ENCODE assay signal across 8 mouse cellular contexts in genomic region chr9:62810095-62810494, GRCm38 (mm10). TPM values are rescaled to one million over a fixed set of nuclear protein-coding genes. Genes with fewer than 3 reads are reported as not detected.
A peak's percentile ranks its signal among the peaks of the same experiment; 100 is the strongest.
DNase-seq lines count a peak whose midpoint lies in the region; ATAC-seq and TF ChIP-seq lines count a peak whose summit lies in the region.

No protein-coding gene starts in this region.

- 8% methylated on average over 8 of the region's 8 CpGs for WGBS in cerebellum, adult 2 months
- WGBS in neural tube, embryonic 11.5 days, result 24% methylated on average over 8 of the region's 8 CpGs
- 14% methylated on average over 8 of the region's 8 CpGs for WGBS in liver, embryonic 11.5 days
- WGBS in stomach, postnatal 0 days, result 9% methylated on average over 8 of the region's 8 CpGs

- H3K36me3 ChIP-seq in neural tube, embryonic 11.5 days (ENCODE audit: control insufficient read depth, insufficient read depth, low read length), result no peaks in the 10 kb centered on the region
- 0 out of 2 replicates have a peak, but pooled peaks cover 2% of the 10 kb centered on the region for H3K36me3 ChIP-seq in liver, embryonic 11.5 days (ENCODE audit: control insufficient read depth, insufficient read depth, low read length)
- no peaks in the 10 kb centered on the region for H3K36me3 ChIP-seq in stomach, postnatal 0 days (ENCODE audit: control insufficient read depth, insufficient read depth, low read length)

- DNase-seq in cerebellum, adult 2 months, result no peak
- DNase-seq in cerebellum, adult 9-10 months, result no peak
- no peak for DNase-seq in neural tube, embryonic 11.5 days (ENCODE audit: low spot score)
- no peak for DNase-seq in neural tube, embryonic 10.5 days (ENCODE audit: extremely low spot score, low spot score)
- no peak for DNase-seq in liver, embryonic 11.5 days (ENCODE audit: low spot score)
- DNase-seq in stomach, postnatal 0 days (ENCODE audit: low spot score), result no peak
- DNase-seq in frontal cortex, postnatal 10 days (ENCODE audit: low spot score in 2 of 2), result no peak

- no peaks in the 10 kb centered on the region for H3K27me3 ChIP-seq in cerebellum, adult 2 months (ENCODE audit: control insufficient read depth, insufficient read depth, low read length)
- no peaks in the 10 kb centered on the region for H3K27me3 ChIP-seq in neural tube, embryonic 11.5 days (ENCODE audit: control insufficient read depth, insufficient read depth, low read length)
- no peaks in the 10 kb centered on the region for H3K27me3 ChIP-seq in liver, embryonic 11.5 days (replicated peaks; ENCODE audit: control insufficient read depth, insufficient read depth, low read length)
- no peaks in the 10 kb centered on the region for H3K27me3 ChIP-seq in stomach, postnatal 0 days (ENCODE audit: control insufficient read depth, insufficient read depth, low read length)

- TF ChIP-seq POLR2A in cerebellum, adult 2 months (IDR thresholded peaks at IDR 0.05; ENCODE audit: borderline replicate concordance, insufficient read depth, low read length), result no peak

- TF ChIP-seq CTCF in cerebellum, adult 2 months (IDR thresholded peaks at IDR 0.05; ENCODE audit: borderline replicate concordance, insufficient read depth, low read depth, low read length), result no peak
- TF ChIP-seq CTCF in stomach, postnatal 0 days (IDR thresholded peaks at IDR 0.05; ENCODE audit: low read depth), result no peak

- TF ChIP-seq EP300 in stomach, postnatal 0 days (optimal IDR thresholded peaks at IDR 0.05), result no peak

- no peak for ATAC-seq in neural tube, embryonic 11.5 days (ENCODE audit: insufficient read depth, low FRiP score, low TSS enrichment)
- no peak for ATAC-seq in liver, embryonic 11.5 days (replicated peaks; ENCODE audit: low FRiP score)
- ATAC-seq in stomach, postnatal 0 days (ENCODE audit: low FRiP score, low TSS enrichment), result no peak
- ATAC-seq in megakaryocyte progenitor cell, adult 5-6 weeks (replicated peaks; ENCODE audit: poor library complexity), result no peak

- peak overlapping the region; percentile 87 for H3K4me2 ChIP-seq in neural tube, embryonic 11.5 days (ENCODE audit: low read depth)
- H3K4me2 ChIP-seq in liver, embryonic 11.5 days, result peak overlapping the region; percentile 98
- peak overlapping the region; percentile 86 for H3K4me2 ChIP-seq in stomach, postnatal 0 days (replicated peaks; ENCODE audit: low read depth)

- H3K9ac ChIP-seq in neural tube, embryonic 11.5 days (ENCODE audit: low read length), result peak overlapping the region; percentile 94
- peak overlapping the region; percentile 98 for H3K9ac ChIP-seq in liver, embryonic 11.5 days (ENCODE audit: low read depth, low read length)
- peak overlapping the region; percentile 89; the same call in 1 of the 2 replicates for H3K9ac ChIP-seq in stomach, postnatal 0 days (ENCODE audit: low read length)

- no peaks in the 10 kb centered on the region for H3K9me3 ChIP-seq in neural tube, embryonic 11.5 days (ENCODE audit: control insufficient read depth, low read length)
- H3K9me3 ChIP-seq in liver, embryonic 11.5 days (ENCODE audit: control insufficient read depth, low read length), result no peaks in the 10 kb centered on the region
- H3K9me3 ChIP-seq in stomach, postnatal 0 days (ENCODE audit: control insufficient read depth, low read length), result no peaks in the 10 kb centered on the region

- no peak overlapping the region for H3K27ac ChIP-seq in cerebellum, adult 2 months (ENCODE audit: insufficient read depth, low read length)
- H3K27ac ChIP-seq in neural tube, embryonic 11.5 days (ENCODE audit: low read depth, low read length), result no peak overlapping the region
- H3K27ac ChIP-seq in liver, embryonic 11.5 days (ENCODE audit: low read depth, low read length), result peak overlapping the region; percentile 93
- no peak overlapping the region for H3K27ac ChIP-seq in stomach, postnatal 0 days (replicated peaks)

- peak overlapping the region; percentile 76 for H3K4me3 ChIP-seq in cerebellum, adult 2 months (replicated peaks; ENCODE audit: insufficient read depth, low read depth, low read length)
- H3K4me3 ChIP-seq in neural tube, embryonic 11.5 days (ENCODE audit: low read depth, low read length), result peak overlapping the region; percentile 80
- peak overlapping the region; percentile 100 for H3K4me3 ChIP-seq in liver, embryonic 11.5 days (ENCODE audit: low read depth, low read length)
- peak overlapping the region; percentile 99 for H3K4me3 ChIP-seq in stomach, postnatal 0 days (ENCODE audit: low read depth, low read length)

- H3K4me1 ChIP-seq in cerebellum, adult 2 months (ENCODE audit: control insufficient read depth, insufficient read depth, low read length), result peaks cover 11% of the 10 kb centered on the region
- peaks cover 13% of the 10 kb centered on the region for H3K4me1 ChIP-seq in neural tube, embryonic 11.5 days (ENCODE audit: control insufficient read depth, insufficient read depth, low read length)
- peaks cover 22% of the 10 kb centered on the region for H3K4me1 ChIP-seq in liver, embryonic 11.5 days (replicated peaks; ENCODE audit: control insufficient read depth, insufficient read depth, low read length)
- peaks cover 2% of the 10 kb centered on the region; the same call in 1 of the 2 replicates for H3K4me1 ChIP-seq in stomach, postnatal 0 days (replicated peaks; ENCODE audit: control insufficient read depth, insufficient read depth)

RNA-seq across cellular contexts. Expression of gene Fem1b, which starts 1.6 kb away (rescaled TPM):
- polyA plus RNA-seq in cerebellum, adult 2 months (2012; rRNA removed), result 42.0 and 43.3 TPM in 2 replicates
- polyA plus RNA-seq in neural tube, embryonic 11.5 days (2014; fragmentation: Nextera tagmentation; extraction: Ambion mirVana), result 57.2 and 59.3 TPM in 2 replicates
- 30.4 and 33.6 TPM in 2 replicates for polyA plus RNA-seq in liver, embryonic 11.5 days (2014; fragmentation: Nextera tagmentation; extraction: Ambion mirVana)
- polyA plus RNA-seq in stomach, postnatal 0 days (2015; fragmentation: Nextera tagmentation; extraction: Ambion mirVana), result 6.6 and 6.8 TPM in 2 replicates
- 28.2 and 31.4 TPM in 2 replicates for total RNA-seq in megakaryocyte progenitor cell, adult 5-6 weeks (2015)
- total RNA-seq in megakaryocyte progenitor cell, adult 5-6 weeks (2017), result 46.9 and 54.6 TPM in 2 replicates

RNA-seq across cellular contexts. Expression of gene Cln6, which starts 28.5 kb away (rescaled TPM):
- polyA plus RNA-seq in cerebellum, adult 2 months (2012; rRNA removed), result 17.6 and 22.1 TPM in 2 replicates
- polyA plus RNA-seq in neural tube, embryonic 11.5 days (2014; fragmentation: Nextera tagmentation; extraction: Ambion mirVana), result 10.2 and 10.4 TPM in 2 replicates
- polyA plus RNA-seq in liver, embryonic 11.5 days (2014; fragmentation: Nextera tagmentation; extraction: Ambion mirVana), result 32.2 and 34.3 TPM in 2 replicates
- 16.2 and 17.4 TPM in 2 replicates for polyA plus RNA-seq in stomach, postnatal 0 days (2015; fragmentation: Nextera tagmentation; extraction: Ambion mirVana)
- 53.0 and 53.5 TPM in 2 replicates for total RNA-seq in megakaryocyte progenitor cell, adult 5-6 weeks (2015)
- total RNA-seq in megakaryocyte progenitor cell, adult 5-6 weeks (2017), result 22.3 and 25.5 TPM in 2 replicates

RNA-seq across cellular contexts. Expression of gene Calml4, which starts 47.8 kb away (rescaled TPM):
- 5.5 and 9.2 TPM in 2 replicates for polyA plus RNA-seq in cerebellum, adult 2 months (2012; rRNA removed)
- polyA plus RNA-seq in neural tube, embryonic 11.5 days (2014; fragmentation: Nextera tagmentation; extraction: Ambion mirVana), result 1.4 and 1.8 TPM in 2 replicates
- polyA plus RNA-seq in liver, embryonic 11.5 days (2014; fragmentation: Nextera tagmentation; extraction: Ambion mirVana), result 1.8 and 2.6 TPM in 2 replicates
- 21.6 and 24.6 TPM in 2 replicates for polyA plus RNA-seq in stomach, postnatal 0 days (2015; fragmentation: Nextera tagmentation; extraction: Ambion mirVana)
- total RNA-seq in megakaryocyte progenitor cell, adult 5-6 weeks (2015), result 1.4 and 2.1 TPM in 2 replicates
- total RNA-seq in megakaryocyte progenitor cell, adult 5-6 weeks (2017), result 1.6 and 2.8 TPM in 2 replicates
